Mouse (Mus musculus) myocyte (in vitro differentiated cells): ENCODE measurements at regions not wholly inside any gene's neighbourhood (a gene's known extent, or its start where the extent isn't known, plus 50 kb on each side); places are given as distances from the start of the nearest gene placed in this dataset.

Experiments used
- E2F4 ChIP-seq: IDR thresholded peaks from one replicate; pipeline ENCODE4 v1.6.1; 2011; ENCODE audit warnings: mild to moderate bottlenecking, control low read depth, moderate library complexity; ENCODE audit not compliant: insufficient read depth
- MAX ChIP-seq: IDR thresholded peaks from one replicate; pipeline ENCODE4 v1.6.1; 2011; ENCODE audit warnings: low read depth, mild to moderate bottlenecking, control low read depth
- POLR2A ChIP-seq: IDR thresholded peaks from one replicate; pipeline ENCODE4 v1.6.1; 2011; ENCODE audit warnings: low read depth, mild to moderate bottlenecking, control low read depth, moderate library complexity; ENCODE audit not compliant: insufficient read length
- POLR2AphosphoS2 ChIP-seq: IDR thresholded peaks from one replicate; pipeline ENCODE4 v1.6.1; 2011; ENCODE audit warnings: low read depth, control low read depth; ENCODE audit not compliant: insufficient read length
- SRF ChIP-seq: IDR thresholded peaks from one replicate; pipeline ENCODE4 v1.6.1; 2011; ENCODE audit warnings: low read depth; ENCODE audit not compliant: control insufficient read depth, insufficient read length
- TCF12 ChIP-seq: IDR thresholded peaks from one replicate; pipeline ENCODE4 v1.6.1; 2011; ENCODE audit warnings: mild to moderate bottlenecking, control low read depth; ENCODE audit not compliant: poor library complexity, insufficient read depth, severe bottlenecking
- USF1 ChIP-seq: IDR thresholded peaks from one replicate; pipeline ENCODE4 v1.6.1; 2011; ENCODE audit warnings: low read depth, mild to moderate bottlenecking, control low read depth, moderate library complexity

DNA sequence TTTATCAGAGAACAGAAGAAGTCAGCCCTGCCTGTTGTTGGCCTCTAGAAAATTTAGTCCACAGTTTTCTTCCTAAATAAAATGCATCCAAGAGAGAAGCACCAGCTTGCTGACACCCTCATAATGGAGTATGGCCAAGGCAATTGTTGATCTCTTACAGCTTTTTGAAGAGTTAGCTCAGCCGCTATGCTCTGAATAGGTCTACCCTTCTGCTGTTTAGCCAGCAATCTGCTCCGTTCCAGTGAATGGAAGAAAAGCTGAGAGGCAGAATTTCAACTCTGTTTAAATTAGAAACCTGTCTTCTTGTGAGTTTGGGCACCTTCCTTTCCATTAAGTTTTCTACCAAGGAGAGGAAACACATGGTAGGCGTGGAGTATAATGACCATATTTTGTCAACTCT is 290.8 kb downstream of the Rnf144b start:
- TF ChIP-seq USF1 = no peak
- TF ChIP-seq POLR2A = no peak
- TF ChIP-seq TCF12 = no peak
- no peak for TF ChIP-seq MAX
- TF ChIP-seq E2F4 = no peak
- TF ChIP-seq POLR2AphosphoS2 = no peak
- no peak for TF ChIP-seq SRF
